Mouse (Mus musculus) stomach, embryonic 15.5 days (tissue): ENCODE measurements at regions not wholly inside any gene's neighbourhood (a gene's known extent, or its start where the extent isn't known, plus 50 kb on each side); places are given as distances from the start of the nearest gene placed in this dataset.

Experiments used
- ATAC-seq: fragments of 200-750 bp; cut with Nextera tagmentation; 2 replicates; pipeline ENCODE4 v1.8.0; 2017; ENCODE audit warnings: low read depth, moderate number of reproducible peaks, moderate TSS enrichment; ENCODE audit not compliant: insufficient read depth, low FRiP score
- H3K27ac ChIP-seq: fragments of 300-500 bp; sonication (generic); 2 replicates; pipeline ENCODE4 v1.5.1; 2015; ENCODE audit warnings: mild to moderate bottlenecking, inconsistent platforms
- H3K27me3 ChIP-seq: fragments of 300-500 bp; sonication (generic); replicated peaks from 2 replicates; pipeline ENCODE4 v1.6.1; 2015; ENCODE audit warnings: inconsistent platforms
- H3K36me3 ChIP-seq: fragments of 300-500 bp; sonication (generic); 2 replicates; pipeline ENCODE4 v1.6.1; 2015; ENCODE audit warnings: inconsistent platforms
- H3K4me1 ChIP-seq: fragments of 300-500 bp; sonication (generic); 2 replicates; pipeline ENCODE4 v1.6.1; 2015; ENCODE audit warnings: inconsistent platforms
- H3K4me2 ChIP-seq: fragments of 300-500 bp; sonication (generic); 2 replicates; pipeline ENCODE4 v1.6.1; 2015; ENCODE audit warnings: mild to moderate bottlenecking, inconsistent platforms
- H3K4me3 ChIP-seq: fragments of 300-500 bp; sonication (generic); replicated peaks from 2 replicates; pipeline ENCODE4 v1.5.1; 2015; ENCODE audit warnings: inconsistent platforms
- H3K9ac ChIP-seq: fragments of 300-500 bp; sonication (generic); 2 replicates; pipeline ENCODE4 v1.6.1; 2015; ENCODE audit warnings: inconsistent platforms
- H3K9me3 ChIP-seq: fragments of 300-500 bp; sonication (generic); 2 replicates; pipeline ENCODE4 v1.6.1; 2016; ENCODE audit warnings: inconsistent platforms
- WGBS: fragments of 180-500 bp; shearing (Covaris S2); methylation state at CpG from one replicate; pipeline ENCODE4 v1.1.7; 2015; 5-methylcytosine and 5-hydroxymethylcytosine counted together

GRCm38 (mm10) chr13:107812014-107812413 lies 232.2 kb upstream of the Smim15 start:
- no peak for ATAC-seq
- H3K4me2 ChIP-seq: no peak overlapping the region
- H3K9ac ChIP-seq: no peak overlapping the region
- 27% methylated on average over 5 of the region's 5 CpGs for WGBS
- H3K4me3 ChIP-seq: no peak overlapping the region
- H3K27ac ChIP-seq: no peak overlapping the region
- H3K4me1 ChIP-seq: peaks cover 5% of the 10 kb centered on the region; the same call in 1 of the 2 replicates
- no peaks in the 10 kb centered on the region for H3K36me3 ChIP-seq
- H3K9me3 ChIP-seq: no peaks in the 10 kb centered on the region
- no peaks in the 10 kb centered on the region for H3K27me3 ChIP-seq

DNA sequence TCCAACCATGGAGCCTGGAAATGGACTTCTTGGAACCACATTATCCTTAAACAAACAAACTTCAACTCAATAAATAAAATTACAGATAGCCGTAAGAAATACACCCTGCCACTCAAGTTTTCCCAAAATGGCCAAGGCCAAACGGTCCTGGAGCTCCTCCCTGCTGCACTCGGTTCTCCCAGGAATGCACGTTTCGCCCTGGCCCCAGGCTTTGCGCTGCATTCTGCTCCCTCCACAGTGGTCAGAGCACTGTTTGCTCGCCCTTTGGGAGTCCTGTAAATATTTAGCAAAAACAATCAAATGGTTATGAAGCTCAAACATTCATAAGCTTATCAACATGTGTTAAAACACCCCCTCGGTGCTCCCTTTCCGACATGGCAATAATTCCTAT lies 233.4 kb upstream of the Smim15 start:
- Histone ChIP-seq H3K36me3 (no peaks in the 10 kb centered on the region), H3K4me1 (peaks cover 5% of the 10 kb centered on the region; the same call in 1 of the 2 replicates), H3K9me3 (no peaks in the 10 kb centered on the region), H3K9ac (no peak overlapping the region), H3K27ac (no peak overlapping the region), H3K4me2 (no peak overlapping the region), H3K27me3 (no peaks in the 10 kb centered on the region), H3K4me3 (no peak overlapping the region)
- WGBS: 42% methylated on average over 9 of the region's 9 CpGs
- no peak for ATAC-seq

DNA sequence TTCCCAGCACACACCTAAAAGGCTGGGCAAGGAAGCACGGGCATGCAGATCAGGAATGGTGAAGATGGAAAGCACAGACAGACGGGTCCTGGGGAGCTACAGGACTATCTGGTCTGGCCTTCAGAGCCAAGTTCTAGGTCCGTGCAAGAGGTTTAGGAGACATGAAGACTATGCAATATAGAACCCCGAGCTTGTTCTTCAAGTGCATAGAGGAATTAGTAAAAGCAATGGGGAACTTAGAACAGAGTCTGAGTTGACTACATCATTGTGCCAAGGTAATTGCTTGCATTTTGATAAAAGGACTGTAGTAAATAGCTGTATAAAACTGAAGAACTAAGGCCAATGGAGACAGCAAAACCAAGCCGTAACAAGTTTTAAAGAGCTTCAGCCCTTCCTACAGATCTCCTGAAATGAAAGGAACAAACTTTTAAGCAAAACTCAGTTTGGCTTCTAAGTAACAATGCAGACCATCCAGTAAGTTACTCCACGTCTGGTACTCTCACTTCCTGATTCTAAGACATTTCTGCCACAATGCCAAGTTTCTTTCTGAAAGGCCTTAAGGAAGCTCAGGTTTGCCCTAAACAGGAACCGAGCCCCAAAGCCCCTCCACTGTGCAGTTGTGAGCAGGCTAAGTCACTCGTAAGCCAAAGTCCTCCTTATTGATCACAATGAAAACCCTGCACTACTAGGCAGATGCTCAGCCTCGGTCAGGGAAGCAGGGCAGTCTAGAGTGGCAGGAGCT lies 234.0 kb upstream of the Smim15 start:
- Histone ChIP-seq H3K36me3 (no peaks in the 10 kb centered on the region), H3K4me3 (no peak overlapping the region), H3K4me1 (peaks cover 5% of the 10 kb centered on the region; the same call in 1 of the 2 replicates), H3K9ac (no peak overlapping the region), H3K27me3 (no peaks in the 10 kb centered on the region), H3K9me3 (no peaks in the 10 kb centered on the region), H3K4me2 (no peak overlapping the region), H3K27ac (no peak overlapping the region)
- WGBS: 64% methylated on average over 9 of the region's 9 CpGs
- ATAC-seq: no peak

DNA sequence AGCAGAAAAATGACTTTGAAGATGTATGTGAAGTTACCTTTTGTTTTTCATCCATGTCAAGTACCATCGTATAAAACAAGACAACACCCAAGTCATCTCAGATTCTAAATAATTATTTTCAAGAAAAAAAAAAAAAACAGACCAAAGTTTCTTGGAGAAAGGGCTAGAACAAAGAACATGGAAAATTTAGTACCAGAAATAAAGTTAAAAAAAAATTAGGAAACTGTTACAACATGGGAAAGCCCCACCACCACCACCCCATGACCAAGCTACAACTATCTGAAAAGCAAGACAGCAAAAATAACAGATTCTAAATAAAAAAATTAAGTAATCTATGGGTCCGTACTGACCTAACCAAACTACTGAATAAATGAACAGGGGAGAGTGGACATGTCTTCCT lies 235.3 kb upstream of the Smim15 start:
- 84% methylated on average over 2 of the region's 2 CpGs for WGBS
- Histone ChIP-seq H3K9me3 (no peaks in the 10 kb centered on the region), H3K9ac (no peak overlapping the region), H3K4me1 (peaks cover 5% of the 10 kb centered on the region; the same call in 1 of the 2 replicates), H3K4me3 (no peak overlapping the region), H3K36me3 (no peaks in the 10 kb centered on the region), H3K4me2 (no peak overlapping the region), H3K27me3 (no peaks in the 10 kb centered on the region), H3K27ac (no peak overlapping the region)
- ATAC-seq: no peak

DNA sequence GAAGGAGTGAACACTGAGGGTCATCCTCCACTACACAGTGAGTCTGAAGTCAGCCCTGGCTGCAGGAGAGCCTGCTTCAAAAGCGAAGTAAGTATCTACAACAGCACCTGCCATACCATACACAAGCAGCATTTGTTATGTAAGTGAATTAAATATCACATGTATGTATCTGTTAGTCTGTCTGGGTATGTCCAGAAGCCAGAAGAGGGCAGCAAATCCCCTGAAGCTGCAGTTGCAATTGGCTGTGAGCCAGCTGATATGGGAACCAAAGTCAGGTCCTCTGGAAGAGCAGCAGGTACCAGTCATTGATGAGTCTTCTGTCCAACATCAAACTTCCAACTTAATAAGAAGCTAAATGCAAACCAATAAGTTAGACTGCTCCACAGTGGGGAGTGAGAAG lies 239.8 kb upstream of the Smim15 start:
- H3K4me1 ChIP-seq: peaks cover 2% of the 10 kb centered on the region
- no peak for ATAC-seq
- no peak overlapping the region for H3K4me3 ChIP-seq
- H3K4me2 ChIP-seq: no peak overlapping the region
- no peaks in the 10 kb centered on the region for H3K9me3 ChIP-seq
- no peaks in the 10 kb centered on the region for H3K36me3 ChIP-seq
- no peaks in the 10 kb centered on the region for H3K27me3 ChIP-seq
- 88% methylated on average over 1 of the region's 1 CpGs for WGBS
- H3K27ac ChIP-seq: no peak overlapping the region
- H3K9ac ChIP-seq: no peak overlapping the region

DNA sequence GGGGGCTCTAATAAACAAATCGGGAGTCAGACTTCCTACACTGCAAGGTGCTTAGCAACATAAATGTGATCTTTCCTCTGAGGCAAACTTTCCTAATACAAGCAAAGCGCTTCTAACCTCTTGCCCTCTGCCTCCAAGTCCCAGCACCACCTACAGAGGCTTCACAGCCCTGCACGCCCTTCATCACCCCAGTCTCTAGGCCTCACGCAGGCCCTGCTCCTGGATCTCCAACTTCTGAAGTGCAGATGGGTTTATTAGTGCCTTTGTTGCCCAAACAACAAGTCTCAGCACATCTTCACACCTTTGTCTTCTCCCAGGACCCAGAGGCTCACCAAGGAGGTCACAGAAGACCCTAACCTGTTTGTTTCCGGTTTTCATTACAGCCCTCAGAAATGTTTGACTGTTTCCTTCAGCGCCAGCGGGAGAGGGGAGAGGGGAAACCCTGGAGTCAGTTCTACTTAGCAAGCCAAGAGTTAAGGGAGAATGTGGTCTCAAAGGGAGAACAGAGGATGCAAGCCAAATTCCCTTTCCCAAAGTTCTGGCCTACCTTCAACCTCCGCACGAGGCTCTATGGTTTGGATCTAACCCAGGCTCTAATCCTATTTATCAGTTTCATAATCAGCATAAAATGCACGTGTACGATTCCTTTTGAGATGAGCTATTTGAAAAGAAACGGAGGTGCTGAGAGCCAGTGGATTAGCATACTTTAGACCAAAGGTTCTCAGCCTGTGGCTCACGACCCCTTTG lies 244.9 kb upstream of the Smim15 start:
- 33% methylated on average over 13 of the region's 13 CpGs for WGBS
- no peaks in the 10 kb centered on the region for H3K9me3 ChIP-seq
- peaks cover 10% of the 10 kb centered on the region for H3K4me1 ChIP-seq
- no peak for ATAC-seq
- no peak overlapping the region for H3K4me2 ChIP-seq
- no peaks in the 10 kb centered on the region for H3K27me3 ChIP-seq
- 0 out of 2 replicates have a peak overlapping the region, but pooled peaks have one; percentile 5 for H3K27ac ChIP-seq
- H3K4me3 ChIP-seq: no peak overlapping the region
- H3K36me3 ChIP-seq: no peaks in the 10 kb centered on the region
- no peak overlapping the region for H3K9ac ChIP-seq

DNA sequence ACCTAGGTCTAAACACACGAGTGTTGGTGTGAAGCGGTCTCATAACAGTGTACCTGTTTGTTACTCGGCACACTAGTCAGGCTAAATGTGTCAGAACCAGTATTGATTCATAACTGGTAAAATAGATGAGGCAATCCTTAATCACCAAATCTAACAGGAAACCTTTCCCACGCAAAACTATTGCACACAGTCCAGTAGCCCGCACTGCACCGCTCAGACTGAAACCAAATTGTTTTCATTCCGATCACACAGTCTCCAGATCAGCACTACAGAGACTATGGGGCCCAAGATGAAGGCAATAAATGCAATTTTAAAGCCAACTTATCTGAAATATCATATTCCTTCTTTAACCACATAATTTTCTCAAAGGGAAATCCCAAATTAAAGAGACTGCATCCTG lies 246.1 kb upstream of the Smim15 start:
- H3K4me2 ChIP-seq: no peak overlapping the region
- H3K9me3 ChIP-seq: no peaks in the 10 kb centered on the region
- H3K36me3 ChIP-seq: no peaks in the 10 kb centered on the region
- 52% methylated on average over 7 of the region's 7 CpGs for WGBS
- H3K27ac ChIP-seq: no peak overlapping the region
- no peak overlapping the region for H3K9ac ChIP-seq
- ATAC-seq: no peak
- H3K4me3 ChIP-seq: no peak overlapping the region
- H3K27me3 ChIP-seq: no peaks in the 10 kb centered on the region
- peaks cover 16% of the 10 kb centered on the region for H3K4me1 ChIP-seq

DNA sequence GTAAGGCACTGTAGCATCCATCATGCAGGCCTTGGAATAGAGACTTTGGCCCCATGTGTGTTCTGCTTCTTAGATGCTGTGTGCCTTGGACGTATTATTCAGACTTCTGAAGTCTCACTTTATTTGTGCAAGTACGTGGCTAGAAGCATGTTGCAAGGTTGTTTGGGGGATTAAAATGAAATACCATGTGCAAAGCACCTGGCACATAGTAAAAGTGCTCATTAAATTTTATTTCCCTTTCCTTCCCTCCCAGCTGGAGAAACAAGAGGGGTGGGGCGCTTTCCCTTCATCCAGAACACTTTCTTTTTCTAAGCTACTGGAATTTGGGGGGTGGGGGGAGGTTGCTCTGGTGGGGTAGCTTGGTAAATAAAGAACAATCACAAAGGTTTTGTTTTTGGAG lies 248.7 kb upstream of the Smim15 start:
- H3K4me2 ChIP-seq: no peak overlapping the region
- no peak overlapping the region for H3K27ac ChIP-seq
- WGBS: 74% methylated on average over 3 of the region's 3 CpGs
- no peak for ATAC-seq
- no peak overlapping the region for H3K9ac ChIP-seq
- no peak overlapping the region for H3K4me3 ChIP-seq
- H3K27me3 ChIP-seq: no peaks in the 10 kb centered on the region
- H3K36me3 ChIP-seq: no peaks in the 10 kb centered on the region
- H3K9me3 ChIP-seq: no peaks in the 10 kb centered on the region
- peaks cover 16% of the 10 kb centered on the region for H3K4me1 ChIP-seq

DNA sequence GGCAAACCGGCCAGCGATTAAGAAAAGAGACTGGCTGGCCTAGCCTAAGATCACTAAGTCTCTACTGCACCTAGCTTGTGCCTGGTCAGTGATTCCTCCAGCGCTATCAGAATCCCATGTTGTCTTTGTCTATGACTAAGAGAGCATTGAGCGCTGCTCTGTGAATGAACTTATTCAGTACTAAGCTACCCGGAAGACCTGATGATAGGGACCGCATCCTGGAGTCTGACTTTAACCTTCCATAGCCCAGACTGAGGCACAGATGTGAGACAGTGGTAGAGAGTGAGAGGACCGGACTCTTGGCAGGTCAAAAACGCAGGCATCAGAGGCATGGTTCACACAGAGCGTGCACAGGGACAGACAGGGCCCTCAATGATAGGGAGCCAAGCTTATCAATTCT lies 252.5 kb upstream of the Smim15 start:
- H3K36me3 ChIP-seq: no peaks in the 10 kb centered on the region
- WGBS: 81% methylated on average over 9 of the region's 9 CpGs
- H3K9me3 ChIP-seq: no peaks in the 10 kb centered on the region
- ATAC-seq: no peak
- peaks cover 6% of the 10 kb centered on the region; the same call in 1 of the 2 replicates for H3K4me1 ChIP-seq
- no peak overlapping the region for H3K27ac ChIP-seq
- H3K27me3 ChIP-seq: no peaks in the 10 kb centered on the region
- H3K4me2 ChIP-seq: no peak overlapping the region
- no peak overlapping the region for H3K9ac ChIP-seq
- H3K4me3 ChIP-seq: no peak overlapping the region

DNA sequence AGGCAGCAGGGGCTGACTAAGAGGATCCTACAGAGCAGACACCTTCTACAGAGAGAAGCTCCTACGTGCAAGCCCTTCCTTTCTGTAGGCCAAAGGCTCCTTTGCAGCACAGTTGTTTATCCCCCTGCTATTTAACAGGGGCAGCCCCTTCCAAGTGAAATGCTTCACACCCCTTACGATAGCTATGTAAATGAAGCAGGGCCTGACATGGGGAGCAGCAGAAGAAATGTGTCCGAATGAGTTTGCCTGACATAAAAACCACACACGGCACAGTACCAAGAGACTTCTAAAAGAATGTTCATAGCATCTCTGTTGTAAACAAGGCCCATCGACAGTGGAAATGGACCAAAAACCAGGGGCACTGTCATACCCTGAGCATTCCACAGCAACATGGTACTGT lies 259.3 kb upstream of the Smim15 start:
- ATAC-seq: no peak
- H3K4me1 ChIP-seq: no peaks in the 10 kb centered on the region
- H3K9ac ChIP-seq: no peak overlapping the region
- 59% methylated on average over 5 of the region's 5 CpGs for WGBS
- H3K27me3 ChIP-seq: no peaks in the 10 kb centered on the region
- H3K9me3 ChIP-seq: no peaks in the 10 kb centered on the region
- H3K4me3 ChIP-seq: no peak overlapping the region
- H3K27ac ChIP-seq: no peak overlapping the region
- no peaks in the 10 kb centered on the region for H3K36me3 ChIP-seq
- H3K4me2 ChIP-seq: no peak overlapping the region

DNA sequence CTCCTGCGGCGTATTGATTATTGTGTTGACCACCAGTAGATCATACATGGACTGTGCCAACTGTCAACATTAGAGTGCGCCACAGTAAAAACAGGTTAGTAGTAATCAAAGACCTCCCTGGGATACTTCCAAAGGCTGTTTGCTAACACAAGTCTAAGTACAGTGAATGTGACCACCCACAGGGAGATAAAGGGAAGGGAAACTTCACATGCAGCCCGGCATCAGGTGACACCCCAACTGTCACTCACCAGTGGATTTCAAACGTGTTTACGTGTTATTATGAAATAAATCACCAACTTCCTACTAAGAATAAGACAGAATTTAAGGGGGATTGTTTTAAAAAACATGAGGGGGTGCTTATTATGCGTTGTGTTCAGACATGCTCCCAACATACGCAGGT lies 262.5 kb upstream of the Smim15 start:
- Histone ChIP-seq H3K36me3 (no peaks in the 10 kb centered on the region), H3K27ac (no peak overlapping the region), H3K4me2 (no peak overlapping the region), H3K27me3 (no peaks in the 10 kb centered on the region), H3K4me3 (no peak overlapping the region), H3K4me1 (no peaks in the 10 kb centered on the region), H3K9me3 (no peaks in the 10 kb centered on the region), H3K9ac (no peak overlapping the region)
- no peak for ATAC-seq
- 80% methylated on average over 8 of the region's 8 CpGs for WGBS

- Histone ChIP-seq H3K36me3 (no peaks in the 10 kb centered on the region), H3K27ac (no peak overlapping the region), H3K9ac (no peak overlapping the region), H3K4me1 (no peaks in the 10 kb centered on the region), H3K9me3 (no peaks in the 10 kb centered on the region), H3K4me3 (no peak overlapping the region), H3K27me3 (no peaks in the 10 kb centered on the region), H3K4me2 (no peak overlapping the region)
- WGBS: 90% methylated on average over 2 of the region's 2 CpGs
- ATAC-seq: no peak
These were observed 263.0 kb upstream of the Smim15 start for GRCm38 (mm10) chr13:107781221-107781620.
